Mouse (Mus musculus) gastrocnemius, postnatal 14 days (tissue): ENCODE measurements at regions not wholly inside any gene's neighbourhood (a gene's known extent, or its start where the extent isn't known, plus 50 kb on each side); places are given as distances from the start of the nearest gene placed in this dataset.

Experiments
- DNase-seq: peaks from one replicate; pipeline ENCODE4 v3.0.0; 2021; ENCODE audit warnings: mixed read lengths
- intact Hi-C: fragments of 180-260 bp; cut with DNase I; formaldehyde crosslinking; loops from one replicate; pipeline ENCODE4 v1.15.1; 2025; ENCODE audit warnings: low total_unique reads

- intact Hi-C loops = no loop called here
- no peak for DNase-seq
Measured at GRCm38 (mm10) chr3:41200026-41200425, 117.2 kb upstream of the Pgrmc2 start.

- intact Hi-C loops = no loop called here
- DNase-seq = no peak
Measured at GRCm38 (mm10) chr3:41198216-41198976, 115.5 kb upstream of the Pgrmc2 start.

GRCm38 (mm10) chr3:41195113-41195975, 112.5 kb upstream of the Pgrmc2 start:
- peak; percentile 83 for DNase-seq
- intact Hi-C loops = no loop called here

GRCm38 (mm10) chr3:41194311-41195112, 111.7 kb upstream of the Pgrmc2 start:
- no peak for DNase-seq
- intact Hi-C loops = no loop called here

GRCm38 (mm10) chr3:41185305-41186097, 102.7 kb upstream of the Pgrmc2 start:
- no peak for DNase-seq
- intact Hi-C loops = loop anchor here (10.0 kb wide), 1 partner anchor 399 kb away; no protein-coding TSS in a partner anchor

GRCm38 (mm10) chr3:41184375-41184774, 101.5 kb upstream of the Pgrmc2 start:
- intact Hi-C loops = loop anchor here (5.0 to 10.0 kb wide), 2 partner anchors 400 to 558 kb away; partner anchors contain the start of genes D3Ertd751e and Sclt1

GRCm38 (mm10) chr3:41182900-41183595, 100.2 kb upstream of the Pgrmc2 start:
- peak; percentile 56 for DNase-seq
- intact Hi-C loops = loop anchor here (5.0 to 10.0 kb wide), 2 partner anchors 402 to 559 kb away; partner anchors contain the start of genes D3Ertd751e and Sclt1

More at GRCm38 (mm10) chr3:41184375-41184774, 101.5 kb upstream of the Pgrmc2 start:
- no peak for DNase-seq

- DNase-seq = peak; percentile 85
- intact Hi-C loops = loop anchor here (5.0 to 10.0 kb wide), 2 partner anchors 403 to 560 kb away; partner anchors contain the start of genes D3Ertd751e and Sclt1
Measured at GRCm38 (mm10) chr3:41182036-41182899, 99.4 kb upstream of the Pgrmc2 start.

GRCm38 (mm10) chr3:41181438-41181837, 98.6 kb upstream of the Pgrmc2 start:
- intact Hi-C loops = loop anchor here (5.0 to 10.0 kb wide), 2 partner anchors 403 to 561 kb away; partner anchors contain the start of genes D3Ertd751e and Sclt1
- no peak for DNase-seq

- intact Hi-C loops = loop anchor here (5.0 to 10.0 kb wide), 2 partner anchors 404 to 561 kb away; partner anchors contain the start of genes D3Ertd751e and Sclt1
Measured at GRCm38 (mm10) chr3:41180911-41181310, 98.1 kb upstream of the Pgrmc2 start.

GRCm38 (mm10) chr3:41179037-41179880, 96.4 kb upstream of the Pgrmc2 start:
- intact Hi-C loops = no loop called here
- DNase-seq = no peak

More at GRCm38 (mm10) chr3:41180911-41181310, 98.1 kb upstream of the Pgrmc2 start:
- DNase-seq = peak; percentile 66

GRCm38 (mm10) chr3:41177124-41177523, 94.3 kb upstream of the Pgrmc2 start:
- intact Hi-C loops = no loop called here
- DNase-seq = no peak

GRCm38 (mm10) chr3:41175356-41175755, 92.5 kb upstream of the Pgrmc2 start:
- intact Hi-C loops = no loop called here
- DNase-seq = no peak

- no peak for DNase-seq
- intact Hi-C loops = no loop called here
Measured at GRCm38 (mm10) chr3:41173561-41173960, 90.7 kb upstream of the Pgrmc2 start.

- intact Hi-C loops = no loop called here
- DNase-seq = no peak
Measured at GRCm38 (mm10) chr3:41172306-41173215, 89.7 kb upstream of the Pgrmc2 start.
